Mouse (Mus musculus): ENCODE data around the gene Pabpc6. TPM values are rescaled to one million over a fixed set of nuclear protein-coding genes. Genes with fewer than 3 reads are reported as not detected.

Pabpc6 gene
- polyA plus RNA-seq, 1 experiment from 2014 or later, result not detected

DNA sequence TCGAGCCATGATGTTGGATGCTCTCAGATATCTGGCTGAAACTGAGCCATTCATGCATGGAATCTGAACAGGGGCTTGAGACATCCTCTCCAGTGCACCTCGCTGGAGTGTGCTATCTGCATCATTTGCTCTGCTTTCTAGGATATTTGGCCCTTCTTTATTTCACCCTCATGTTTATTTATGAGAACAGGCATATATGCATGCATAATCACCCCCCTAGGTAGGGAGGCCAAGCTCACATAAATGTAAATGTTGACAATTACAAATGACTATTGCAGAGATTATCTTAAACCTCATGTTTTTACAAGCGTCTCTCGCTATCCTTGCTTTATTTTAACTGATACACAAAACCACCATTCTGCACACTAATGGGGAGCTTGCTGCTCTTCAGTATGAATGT lies 21.9 kb downstream of the Pabpc6 start:
- no peaks in the 10 kb centered on the region for H3K36me3 ChIP-seq
- no peaks in the 10 kb centered on the region for H3K27me3 ChIP-seq
- no peaks in the 10 kb centered on the region for H3K4me1 ChIP-seq
- H3K27ac ChIP-seq, result no peak overlapping the region
- no peak overlapping the region for H3K9ac ChIP-seq
- H3K4me2 ChIP-seq (replicated peaks), result no peak overlapping the region
- no peak for ATAC-seq (ENCODE audit: insufficient number of reproducible peaks, insufficient read depth, low FRiP score, low TSS enrichment)
- H3K9me3 ChIP-seq, result no peaks in the 10 kb centered on the region
- no peak overlapping the region for H3K4me3 ChIP-seq
- WGBS, result 74% methylated on average over 4 of the region's 4 CpGs

DNA sequence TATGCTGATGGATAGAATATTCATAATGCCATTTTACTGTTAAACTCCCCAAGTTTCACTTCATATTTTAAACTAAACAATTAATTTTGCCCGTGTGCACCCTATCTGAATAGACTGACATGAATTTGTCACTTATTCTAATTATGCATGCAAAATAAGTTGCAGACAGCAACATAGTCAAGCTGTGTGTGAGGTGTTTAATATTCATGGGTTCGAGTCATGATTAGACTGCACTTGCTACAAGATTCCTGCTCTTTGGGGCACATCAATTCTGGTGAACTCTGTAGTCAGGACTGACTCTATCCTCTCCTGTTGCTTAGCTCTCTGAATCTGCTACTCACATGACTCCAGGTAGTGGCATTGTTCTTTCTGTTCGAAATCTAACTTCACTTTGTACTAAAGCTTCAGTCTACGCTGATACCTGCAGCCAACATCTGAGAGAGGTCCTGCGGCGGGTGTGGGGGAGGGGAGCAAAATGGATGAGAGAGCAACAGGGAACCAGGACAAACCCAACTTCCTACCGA lies 25.8 kb downstream of the Pabpc6 start:
- no peak overlapping the region for H3K4me3 ChIP-seq
- no peak overlapping the region for H3K4me2 ChIP-seq (replicated peaks)
- H3K9me3 ChIP-seq, result no peaks in the 10 kb centered on the region
- H3K27ac ChIP-seq, result no peak overlapping the region
- no peak for ATAC-seq (ENCODE audit: insufficient number of reproducible peaks, insufficient read depth, low FRiP score, low TSS enrichment)
- 81% methylated on average over 7 of the region's 7 CpGs for WGBS
- no peaks in the 10 kb centered on the region for H3K4me1 ChIP-seq
- H3K36me3 ChIP-seq, result no peaks in the 10 kb centered on the region
- H3K27me3 ChIP-seq, result no peaks in the 10 kb centered on the region
- no peak overlapping the region for H3K9ac ChIP-seq

DNA sequence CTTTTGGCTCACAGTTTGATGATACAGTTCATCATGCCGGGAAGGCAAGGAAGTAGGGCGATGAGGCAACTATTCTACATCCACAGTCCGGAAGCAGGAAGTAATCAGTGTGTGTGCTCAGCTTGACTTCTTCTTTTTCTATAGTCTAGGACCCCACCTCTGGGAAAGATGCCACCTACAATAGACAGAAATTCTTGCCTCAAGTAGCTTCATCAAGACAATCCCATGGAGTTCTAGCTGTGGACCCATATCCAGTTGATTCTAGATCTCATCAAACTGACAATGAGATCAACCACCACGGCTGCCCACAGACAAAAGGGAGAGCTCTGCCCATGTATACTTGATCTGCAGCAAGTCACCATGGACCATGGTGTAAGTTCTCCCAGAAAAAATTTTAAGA lies 32.5 kb downstream of the Pabpc6 start:
- H3K9ac ChIP-seq, result no peak overlapping the region
- no peak overlapping the region for H3K4me2 ChIP-seq (replicated peaks)

DNA sequence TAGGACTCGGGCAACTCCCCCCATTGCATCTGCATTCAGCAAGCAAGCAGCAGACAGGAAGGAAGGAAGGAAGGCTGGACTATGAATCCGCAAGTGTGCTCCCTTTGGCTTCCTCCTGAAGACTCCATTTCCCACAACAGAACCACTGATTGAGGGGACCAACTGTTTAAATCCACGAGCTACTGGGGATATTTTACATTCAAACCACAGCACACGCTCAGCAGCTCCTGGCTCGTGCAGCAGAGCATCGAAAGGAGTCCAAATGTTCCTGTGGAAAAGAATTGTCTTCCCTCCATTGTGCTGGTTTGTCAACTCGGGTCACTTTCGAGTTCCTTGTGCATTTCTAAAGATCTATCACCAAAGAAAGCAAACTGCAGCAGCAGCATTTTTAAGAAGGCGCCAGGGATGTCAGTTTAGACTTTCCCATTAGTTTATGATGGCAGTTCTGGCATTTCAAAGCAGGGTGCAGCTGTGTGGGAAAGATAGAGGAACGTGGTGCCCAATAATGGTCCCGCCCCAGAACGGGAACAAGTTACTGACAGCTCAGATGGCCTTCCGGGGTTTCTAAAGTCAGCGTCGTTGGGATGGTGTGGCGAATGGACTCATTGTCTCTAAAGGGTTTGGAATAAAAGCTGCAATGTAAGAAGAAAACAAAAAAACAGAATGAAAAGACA lies 36.8 kb downstream of the Pabpc6 start:
- H3K4me3 ChIP-seq, result no peak overlapping the region

More for the DNA sequence above, 32.5 kb downstream of the Pabpc6 start:
- Histone ChIP-seq H3K36me3 (no peaks in the 10 kb centered on the region), H3K4me1 (no peaks in the 10 kb centered on the region), H3K9me3 (no peaks in the 10 kb centered on the region), H3K4me3 (no peak overlapping the region), H3K27ac (no peak overlapping the region), H3K27me3 (no peaks in the 10 kb centered on the region)
- WGBS, result 89% methylated on average over 4 of the region's 4 CpGs
- ATAC-seq (ENCODE audit: insufficient number of reproducible peaks, insufficient read depth, low FRiP score, low TSS enrichment), result no peak

DNA sequence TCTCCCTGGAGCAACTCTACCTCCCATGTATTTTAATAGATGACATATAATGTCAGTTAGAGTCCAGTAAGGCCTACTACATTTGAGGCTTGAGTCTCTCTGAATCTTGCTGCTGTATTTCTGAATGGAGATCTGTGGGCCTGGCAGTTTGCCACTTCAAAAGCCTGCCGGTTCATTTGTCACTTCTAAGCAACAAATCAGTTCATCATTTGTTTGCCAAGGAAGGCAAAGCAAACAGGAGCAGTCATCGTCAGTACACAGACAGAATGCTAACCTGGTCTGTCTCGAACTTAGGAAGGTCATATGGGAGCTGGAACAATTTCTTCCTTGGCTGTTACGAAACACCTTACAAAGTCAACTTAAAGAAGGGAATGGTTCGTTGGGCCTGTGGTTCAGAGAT lies 37.4 kb downstream of the Pabpc6 start:
- Histone ChIP-seq H3K36me3 (no peaks in the 10 kb centered on the region), H3K27me3 (no peaks in the 10 kb centered on the region), H3K27ac (no peak overlapping the region), H3K4me2 (replicated peaks) (no peak overlapping the region), H3K4me3 (no peak overlapping the region), H3K9ac (no peak overlapping the region), H3K9me3 (no peaks in the 10 kb centered on the region), H3K4me1 (no peaks in the 10 kb centered on the region)
- ATAC-seq (ENCODE audit: insufficient number of reproducible peaks, insufficient read depth, low FRiP score, low TSS enrichment), result no peak
- 86% methylated on average over 5 of the region's 5 CpGs for WGBS

More for the DNA sequence above, 36.8 kb downstream of the Pabpc6 start:
- Histone ChIP-seq H3K9me3 (no peaks in the 10 kb centered on the region), H3K27ac (no peak overlapping the region), H3K36me3 (no peaks in the 10 kb centered on the region), H3K27me3 (no peaks in the 10 kb centered on the region), H3K9ac (no peak overlapping the region), H3K4me2 (replicated peaks) (no peak overlapping the region), H3K4me1 (no peaks in the 10 kb centered on the region)
- ATAC-seq (ENCODE audit: insufficient number of reproducible peaks, insufficient read depth, low FRiP score, low TSS enrichment), result no peak
- WGBS, result 81% methylated on average over 16 of the region's 16 CpGs

DNA sequence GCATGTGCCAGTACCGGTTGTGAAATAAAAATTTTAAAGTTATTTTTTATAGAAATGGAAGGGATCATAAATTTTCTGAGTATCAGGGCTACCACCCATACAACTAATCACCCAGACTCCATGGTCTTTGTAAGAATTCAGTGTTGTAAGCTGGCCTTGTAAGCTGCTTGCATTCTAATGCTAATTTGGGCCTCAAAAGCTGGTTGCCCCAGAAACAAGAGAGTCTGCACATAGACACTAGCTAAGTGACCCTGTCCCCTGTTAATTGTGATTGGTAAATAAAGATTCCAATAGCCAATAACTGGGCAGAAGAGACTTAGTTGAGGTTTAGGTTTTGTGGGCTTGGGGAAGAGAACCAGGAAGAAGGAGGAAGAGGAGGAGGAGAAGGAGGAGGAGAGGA lies 38.4 kb downstream of the Pabpc6 start:
- no peak overlapping the region for H3K4me2 ChIP-seq (replicated peaks)
- 89% methylated on average over 1 of the region's 1 CpGs for WGBS
- no peak overlapping the region for H3K27ac ChIP-seq
- no peaks in the 10 kb centered on the region for H3K36me3 ChIP-seq
- no peaks in the 10 kb centered on the region for H3K27me3 ChIP-seq
- ATAC-seq (ENCODE audit: insufficient number of reproducible peaks, insufficient read depth, low FRiP score, low TSS enrichment), result no peak
- H3K9me3 ChIP-seq, result no peaks in the 10 kb centered on the region
- no peak overlapping the region for H3K4me3 ChIP-seq
- H3K4me1 ChIP-seq, result no peaks in the 10 kb centered on the region
- H3K9ac ChIP-seq, result no peak overlapping the region

DNA sequence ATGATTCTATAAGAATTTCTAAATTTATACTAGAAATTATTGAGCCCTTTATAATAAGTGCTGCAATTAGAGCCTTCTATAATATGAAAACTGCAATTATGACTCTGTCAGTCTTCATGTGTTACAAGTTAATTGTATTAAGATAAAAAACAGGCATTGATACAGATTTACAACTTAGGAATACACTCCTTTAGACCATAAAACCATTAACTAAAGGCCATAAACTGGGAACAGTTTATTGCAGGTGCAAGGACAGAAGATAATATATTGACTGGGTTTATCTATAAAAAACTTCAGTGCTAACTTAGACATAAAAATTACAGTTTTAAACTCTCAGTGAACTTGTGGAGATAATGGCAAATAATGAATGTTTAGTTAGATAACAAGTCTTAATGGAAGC lies 42.5 kb downstream of the Pabpc6 start:
- Histone ChIP-seq H3K9ac (no peak overlapping the region), H3K36me3 (no peaks in the 10 kb centered on the region), H3K27me3 (no peaks in the 10 kb centered on the region), H3K4me1 (no peaks in the 10 kb centered on the region), H3K27ac (no peak overlapping the region), H3K9me3 (no peaks in the 10 kb centered on the region), H3K4me2 (replicated peaks) (no peak overlapping the region), H3K4me3 (no peak overlapping the region)
- ATAC-seq (ENCODE audit: insufficient number of reproducible peaks, insufficient read depth, low FRiP score, low TSS enrichment), result no peak

Other genes starting within 250 kb of the Pabpc6 start
- 0.74 TPM in 1 of 2 replicates, not detected in the other for gene Gm17728, start 247.7 kb downstream of the Pabpc6 start, polyA plus RNA-seq (2016; fragmentation: Nextera tagmentation; extraction: Ambion mirVana)

Data from embryonic facial prominence, embryonic 12.5 days (tissue).